Mouse (Mus musculus): ENCODE results near the gene Dnm3. TPM values are rescaled to one million over a fixed set of nuclear protein-coding genes. Genes with fewer than 3 reads are reported as not detected.

Gene Dnm3
- polyA plus RNA-seq, 1 experiment from 2014 or later: 1.6 TPM

DNA sequence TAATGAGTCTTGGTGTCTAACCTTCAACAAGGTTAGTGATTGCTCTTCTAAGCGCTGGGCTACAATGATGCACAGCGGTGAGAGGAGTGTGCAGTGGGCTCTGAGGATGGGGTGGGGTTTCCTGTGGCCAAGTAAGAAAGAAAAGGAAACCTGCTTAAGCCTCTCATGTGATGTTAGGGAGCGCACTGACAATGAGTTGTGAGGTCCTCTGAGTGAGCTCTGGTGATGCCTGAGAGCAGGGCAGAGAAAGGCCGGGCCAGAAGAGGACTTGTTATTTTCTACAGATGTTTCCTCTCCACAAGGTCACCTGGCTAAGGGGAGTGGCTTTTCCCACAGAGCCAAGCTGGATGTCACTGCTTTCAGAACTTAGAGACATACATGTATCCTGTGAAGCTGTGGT is 298.4 kb downstream of the Dnm3 start:
- H3K4me1 ChIP-seq (ENCODE audit: control insufficient read depth in 2 of 2, insufficient read depth in 2 of 2, low read length in 2 of 2): peaks cover 11 to 22% of the 10 kb centered on the region in 2 experiments
- H3K4me2 ChIP-seq (ENCODE audit: low read length): no peak overlapping the region
- no peak overlapping the region for H3K4me3 ChIP-seq (ENCODE audit: control insufficient read depth in 1 of 2, insufficient read depth in 1 of 2, low read depth in 1 of 2, low read length in 2 of 2)
- H3K36me3 ChIP-seq (ENCODE audit: control insufficient read depth, insufficient read depth, low read length): no peaks in the 10 kb centered on the region
- no peak overlapping the region for H3K27ac ChIP-seq (replicated peaks in 1 of 2; ENCODE audit: control insufficient read depth in 1 of 2, insufficient read depth in 1 of 2, low read depth in 2 of 2, low read length in 2 of 2)
- no peak for ATAC-seq (ENCODE audit: insufficient number of reproducible peaks, insufficient read depth, low FRiP score, low read depth)
- no peaks in the 10 kb centered on the region for H3K27me3 ChIP-seq (ENCODE audit: control insufficient read depth, insufficient read depth, low read length)
- 80% methylated on average over 4 of the region's 4 CpGs for WGBS
- H3K9ac ChIP-seq (ENCODE audit: low read length): no peak overlapping the region
- H3K9me3 ChIP-seq (ENCODE audit: control insufficient read depth, low read length): no peaks in the 10 kb centered on the region

GRCm38 (mm10) chr1:162172806-162173205 is 305.0 kb downstream of the Dnm3 start:
- Histone ChIP-seq H3K27ac (replicated peaks in 1 of 2; ENCODE audit: control insufficient read depth in 1 of 2, insufficient read depth in 1 of 2, low read depth in 2 of 2, low read length in 2 of 2) (no peak overlapping the region), H3K4me3 (ENCODE audit: control insufficient read depth in 1 of 2, insufficient read depth in 1 of 2, low read depth in 1 of 2, low read length in 2 of 2) (no peak overlapping the region), H3K4me2 (ENCODE audit: low read length) (no peak overlapping the region), H3K9ac (ENCODE audit: low read length) (no peak overlapping the region), H3K36me3 (ENCODE audit: control insufficient read depth, insufficient read depth, low read length) (no peaks in the 10 kb centered on the region), H3K9me3 (ENCODE audit: control insufficient read depth, low read length) (no peaks in the 10 kb centered on the region), H3K4me1 (ENCODE audit: control insufficient read depth in 2 of 2, insufficient read depth in 2 of 2, low read length in 2 of 2) (no peaks in the 10 kb centered on the region), H3K27me3 (ENCODE audit: control insufficient read depth, insufficient read depth, low read length) (no peaks in the 10 kb centered on the region)
- WGBS: 70% methylated on average over 6 of the region's 6 CpGs
- no peak for ATAC-seq (ENCODE audit: insufficient number of reproducible peaks, insufficient read depth, low FRiP score, low read depth)

DNA sequence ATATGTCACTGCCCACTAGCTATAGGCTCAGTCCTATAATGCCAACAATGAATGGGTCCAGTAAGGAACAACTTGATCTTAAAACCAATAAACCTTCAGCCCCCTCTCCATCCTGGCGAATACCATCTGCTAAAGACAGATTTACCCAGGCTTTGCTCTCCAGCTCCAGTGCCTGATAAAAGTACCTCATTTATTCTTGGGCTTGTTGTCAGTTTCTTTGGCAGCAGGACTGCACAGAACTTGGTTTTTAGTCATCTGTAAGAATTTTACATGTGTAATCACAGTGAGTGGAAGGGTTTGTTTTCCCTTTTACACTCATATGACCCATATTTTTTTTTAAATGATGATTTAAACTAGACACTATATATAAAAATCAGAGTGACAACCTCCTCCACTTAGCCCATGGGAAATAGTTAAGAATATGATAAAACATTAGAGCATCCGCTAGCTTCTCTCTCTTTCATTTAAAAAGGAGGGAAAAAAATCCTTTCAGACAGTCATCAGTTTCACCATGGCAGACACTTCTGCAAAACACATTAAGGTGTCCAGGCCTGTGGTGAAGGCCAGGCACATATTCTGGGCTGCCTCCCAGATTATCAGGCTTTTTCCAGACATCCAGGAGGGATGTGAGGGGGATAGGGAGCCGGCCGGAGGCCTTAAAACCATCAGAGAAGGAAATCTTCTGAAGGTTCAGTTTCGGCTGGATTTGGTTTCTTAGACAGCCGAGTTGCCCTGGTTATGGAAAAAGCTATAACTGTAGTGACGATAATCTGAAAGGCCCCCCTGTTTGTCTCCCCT is 313.9 kb downstream of the Dnm3 start:
- H3K36me3 ChIP-seq (ENCODE audit: control insufficient read depth, insufficient read depth, low read length): no peaks in the 10 kb centered on the region
- no peak overlapping the region for H3K4me3 ChIP-seq (ENCODE audit: control insufficient read depth in 1 of 2, insufficient read depth in 1 of 2, low read depth in 1 of 2, low read length in 2 of 2)
- peaks cover 0 to 3% of the 10 kb centered on the region in 2 experiments; a peak in 1 of 4 replicates for H3K4me1 ChIP-seq (ENCODE audit: control insufficient read depth in 2 of 2, insufficient read depth in 2 of 2, low read length in 2 of 2)
- H3K27ac ChIP-seq (replicated peaks in 1 of 2; ENCODE audit: control insufficient read depth in 1 of 2, insufficient read depth in 1 of 2, low read depth in 2 of 2, low read length in 2 of 2): peak overlapping the region; percentile 29 to 53; a peak in 2 of 4 replicates
- no peaks in the 10 kb centered on the region for H3K27me3 ChIP-seq (ENCODE audit: control insufficient read depth, insufficient read depth, low read length)
- H3K9me3 ChIP-seq (ENCODE audit: control insufficient read depth, low read length): no peaks in the 10 kb centered on the region
- WGBS: 63% methylated on average over 7 of the region's 7 CpGs
- H3K4me2 ChIP-seq (ENCODE audit: low read length): no peak overlapping the region
- H3K9ac ChIP-seq (ENCODE audit: low read length): no peak overlapping the region
- no peak for ATAC-seq (ENCODE audit: insufficient number of reproducible peaks, insufficient read depth, low FRiP score, low read depth)

DNA sequence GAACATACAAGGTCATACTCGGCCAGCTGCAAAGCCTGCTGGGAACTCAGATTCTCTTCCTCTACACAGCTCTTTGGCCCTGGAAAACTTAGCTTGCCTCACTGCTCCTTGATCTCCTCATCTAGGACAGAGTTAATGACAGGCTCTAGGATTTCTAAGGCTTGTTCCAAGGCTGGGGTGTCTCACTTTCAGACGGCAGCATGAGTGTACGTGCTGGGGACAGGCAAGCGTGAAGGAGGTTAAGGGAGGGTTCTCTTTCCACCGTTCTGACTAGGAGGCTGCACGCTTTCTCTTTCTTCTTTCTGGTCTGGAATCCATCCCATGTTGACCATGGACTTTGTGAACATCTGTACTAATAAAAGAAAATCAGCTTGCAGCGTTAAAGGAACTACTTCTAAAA is 315.2 kb downstream of the Dnm3 start:
- no peaks in the 10 kb centered on the region for H3K9me3 ChIP-seq (ENCODE audit: control insufficient read depth, low read length)
- H3K4me1 ChIP-seq (ENCODE audit: control insufficient read depth in 2 of 2, insufficient read depth in 2 of 2, low read length in 2 of 2): peaks cover 0 to 3% of the 10 kb centered on the region in 2 experiments; a peak in 1 of 4 replicates
- no peak overlapping the region for H3K4me3 ChIP-seq (ENCODE audit: control insufficient read depth in 1 of 2, insufficient read depth in 1 of 2, low read depth in 1 of 2, low read length in 2 of 2)
- ATAC-seq (ENCODE audit: insufficient number of reproducible peaks, insufficient read depth, low FRiP score, low read depth): no peak
- 66% methylated on average over 7 of the region's 7 CpGs for WGBS
- peak overlapping the region in 1 of 2 experiments; percentile 29; a peak in 1 of 4 replicates for H3K27ac ChIP-seq (replicated peaks in 1 of 2; ENCODE audit: control insufficient read depth in 1 of 2, insufficient read depth in 1 of 2, low read depth in 2 of 2, low read length in 2 of 2)
- H3K27me3 ChIP-seq (ENCODE audit: control insufficient read depth, insufficient read depth, low read length): no peaks in the 10 kb centered on the region
- H3K9ac ChIP-seq (ENCODE audit: low read length): no peak overlapping the region
- H3K36me3 ChIP-seq (ENCODE audit: control insufficient read depth, insufficient read depth, low read length): no peaks in the 10 kb centered on the region
- H3K4me2 ChIP-seq (ENCODE audit: low read length): no peak overlapping the region

- WGBS: 70% methylated on average over 5 of the region's 5 CpGs
- Histone ChIP-seq H3K9me3 (ENCODE audit: control insufficient read depth, low read length) (no peaks in the 10 kb centered on the region), H3K4me3 (ENCODE audit: control insufficient read depth in 1 of 2, insufficient read depth in 1 of 2, low read depth in 1 of 2, low read length in 2 of 2) (no peak overlapping the region), H3K4me1 (ENCODE audit: control insufficient read depth in 2 of 2, insufficient read depth in 2 of 2, low read length in 2 of 2) (peaks cover 0 to 5% of the 10 kb centered on the region in 2 experiments; a peak in 2 of 4 replicates), H3K27me3 (ENCODE audit: control insufficient read depth, insufficient read depth, low read length) (no peaks in the 10 kb centered on the region), H3K36me3 (ENCODE audit: control insufficient read depth, insufficient read depth, low read length) (no peaks in the 10 kb centered on the region), H3K4me2 (ENCODE audit: low read length) (no peak overlapping the region), H3K9ac (ENCODE audit: low read length) (no peak overlapping the region), H3K27ac (replicated peaks in 1 of 2; ENCODE audit: control insufficient read depth in 1 of 2, insufficient read depth in 1 of 2, low read depth in 2 of 2, low read length in 2 of 2) (no peak overlapping the region)
- ATAC-seq (ENCODE audit: insufficient number of reproducible peaks, insufficient read depth, low FRiP score, low read depth): no peak
Observed at GRCm38 (mm10) chr1:162162249-162162648, 315.6 kb downstream of the Dnm3 start.

DNA sequence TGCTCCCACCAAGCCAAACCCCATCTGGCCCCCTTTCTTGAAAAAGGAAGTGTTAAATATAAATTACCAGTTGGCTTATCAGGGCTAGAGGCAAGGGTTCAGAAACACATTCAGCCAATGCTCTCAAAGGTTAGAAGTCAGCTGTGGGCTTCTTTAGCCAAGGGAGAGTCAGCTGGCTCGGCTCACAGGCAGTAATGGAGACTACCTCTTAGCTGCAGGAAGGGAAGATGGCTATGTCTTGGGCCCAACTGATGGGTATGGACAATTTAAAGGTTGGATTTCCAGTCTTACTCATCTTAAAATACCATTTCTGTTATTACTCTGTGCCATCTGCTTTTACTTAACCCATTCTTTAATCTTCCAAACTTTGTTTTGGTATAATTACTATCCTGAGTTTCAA is 317.1 kb downstream of the Dnm3 start:
- WGBS: 85% methylated on average over 1 of the region's 1 CpGs
- H3K4me2 ChIP-seq (ENCODE audit: low read length): no peak overlapping the region
- H3K9me3 ChIP-seq (ENCODE audit: control insufficient read depth, low read length): no peaks in the 10 kb centered on the region
- no peak overlapping the region for H3K4me3 ChIP-seq (ENCODE audit: control insufficient read depth in 1 of 2, insufficient read depth in 1 of 2, low read depth in 1 of 2, low read length in 2 of 2)
- H3K4me1 ChIP-seq (ENCODE audit: control insufficient read depth in 2 of 2, insufficient read depth in 2 of 2, low read length in 2 of 2): peaks cover 0 to 5% of the 10 kb centered on the region in 2 experiments; a peak in 2 of 4 replicates
- H3K27ac ChIP-seq (replicated peaks in 1 of 2; ENCODE audit: control insufficient read depth in 1 of 2, insufficient read depth in 1 of 2, low read depth in 2 of 2, low read length in 2 of 2): no peak overlapping the region
- H3K9ac ChIP-seq (ENCODE audit: low read length): no peak overlapping the region
- ATAC-seq (ENCODE audit: insufficient number of reproducible peaks, insufficient read depth, low FRiP score, low read depth): no peak
- H3K27me3 ChIP-seq (ENCODE audit: control insufficient read depth, insufficient read depth, low read length): no peaks in the 10 kb centered on the region
- no peaks in the 10 kb centered on the region for H3K36me3 ChIP-seq (ENCODE audit: control insufficient read depth, insufficient read depth, low read length)

GRCm38 (mm10) chr1:162158486-162158885 is 319.3 kb downstream of the Dnm3 start:
- H3K9me3 ChIP-seq (ENCODE audit: control insufficient read depth, low read length): no peaks in the 10 kb centered on the region
- WGBS: 74% methylated on average over 2 of the region's 2 CpGs
- no peak overlapping the region for H3K27ac ChIP-seq (replicated peaks in 1 of 2; ENCODE audit: control insufficient read depth in 1 of 2, insufficient read depth in 1 of 2, low read depth in 2 of 2, low read length in 2 of 2)
- no peak overlapping the region for H3K9ac ChIP-seq (ENCODE audit: low read length)
- no peak overlapping the region for H3K4me3 ChIP-seq (ENCODE audit: control insufficient read depth in 1 of 2, insufficient read depth in 1 of 2, low read depth in 1 of 2, low read length in 2 of 2)
- no peaks in the 10 kb centered on the region for H3K36me3 ChIP-seq (ENCODE audit: control insufficient read depth, insufficient read depth, low read length)
- H3K4me1 ChIP-seq (ENCODE audit: control insufficient read depth in 2 of 2, insufficient read depth in 2 of 2, low read length in 2 of 2): peaks cover 0 to 5% of the 10 kb centered on the region in 2 experiments; a peak in 2 of 4 replicates
- ATAC-seq (ENCODE audit: insufficient number of reproducible peaks, insufficient read depth, low FRiP score, low read depth): no peak
- no peaks in the 10 kb centered on the region for H3K27me3 ChIP-seq (ENCODE audit: control insufficient read depth, insufficient read depth, low read length)
- no peak overlapping the region for H3K4me2 ChIP-seq (ENCODE audit: low read length)
